Mouse (Mus musculus) adrenal gland, postnatal 25 days (tissue): ENCODE results near the gene Atp13a2. TPM values are rescaled to one million over a fixed set of nuclear protein-coding genes. Genes with fewer than 3 reads are reported as not detected.
A peak's percentile ranks its signal among the peaks of the same experiment; 100 is the strongest.

ENCODE experiments used
- DNase-seq: peaks from one replicate; pipeline ENCODE4 v3.0.0; 2021; ENCODE audit warnings: mixed read lengths
- long read RNA-seq: library from polyadenylated mRNA; stranded (forward); transcript quantifications from one replicate; pipeline ENCODE4 v2.0.0, GENCODE M21; 2021
- total RNA-seq: library from RNA; stranded (reverse); gene quantifications from 2 replicates; pipeline ENCODE4 v1.2.3, GENCODE M21; 2021

Atp13a2 gene
- 35.9 and 53.3 TPM in 2 replicates for total RNA-seq
- long read RNA-seq, transcript Atp13a2-203 (29 exons, 3,882 nt), result minor isoform, 8 of 84 reads
- long read RNA-seq, transcript Atp13a2-201 (29 exons, 3,956 nt), result major isoform, 9 of 84 reads
- long read RNA-seq, partial matches to known transcripts, result 50 of 84 reads
- long read RNA-seq, other reads (novel, unspliced or antisense), result 17 of 84 reads

DNA sequence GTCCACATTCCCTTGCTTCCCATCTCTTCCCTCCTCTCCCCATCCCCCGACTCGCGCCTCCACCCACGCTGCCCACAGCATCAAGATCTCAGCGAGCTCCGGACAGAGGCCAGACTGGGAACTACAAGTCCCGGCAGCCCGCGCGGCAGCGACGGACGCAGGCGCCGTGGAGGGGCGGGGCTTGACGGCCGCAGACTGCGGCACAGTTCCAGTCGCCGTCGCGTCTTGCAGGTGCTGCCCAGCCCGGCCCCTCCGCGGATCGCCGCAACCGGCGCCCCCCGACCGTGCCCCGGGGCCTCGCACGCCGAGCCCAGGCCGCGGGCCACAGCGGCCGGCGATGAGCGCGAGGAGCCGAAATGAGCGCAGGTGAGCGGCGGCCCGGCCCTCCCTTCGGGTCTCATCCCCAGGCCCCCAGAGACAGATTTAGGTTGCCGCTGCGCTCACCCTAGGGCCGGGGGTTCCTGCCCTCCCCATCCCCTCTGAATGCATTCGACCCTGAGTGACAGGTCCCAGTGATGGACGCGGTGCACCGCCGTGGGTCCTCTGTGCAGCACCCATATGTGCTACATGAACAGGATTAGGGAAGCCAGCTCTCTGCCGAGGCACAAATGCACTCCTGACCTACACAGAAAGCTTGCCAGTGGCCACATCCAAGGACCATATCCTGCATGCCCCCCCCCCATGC lies at the start of gene Atp13a2:
Atp13a2 (plus strand) TSS at position 163 of the 685 bp plus-strand sequence.
- DNase-seq, result peak; percentile 93

DNA sequence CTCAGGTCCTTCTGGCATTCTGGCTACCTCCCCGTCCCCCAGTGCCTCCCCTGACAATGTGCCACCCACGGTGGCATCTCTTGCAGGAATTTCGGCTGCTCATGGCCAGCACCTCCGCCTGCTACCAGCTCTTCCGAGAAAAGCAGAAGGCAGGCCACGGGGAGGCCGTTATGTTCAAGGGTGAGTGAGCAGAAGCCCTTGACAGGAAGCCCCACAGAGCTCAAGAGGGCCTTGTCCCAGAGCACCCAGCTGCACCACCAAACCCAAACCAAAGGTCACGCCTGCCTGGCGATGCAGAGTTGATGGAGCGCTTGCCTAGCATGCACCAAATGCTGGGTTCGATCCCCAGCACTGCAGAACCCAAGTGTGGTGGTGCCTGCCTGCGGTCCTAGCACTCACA lies 42.3 kb upstream of the Atp13a2 start:
- DNase-seq, result no peak

DNA sequence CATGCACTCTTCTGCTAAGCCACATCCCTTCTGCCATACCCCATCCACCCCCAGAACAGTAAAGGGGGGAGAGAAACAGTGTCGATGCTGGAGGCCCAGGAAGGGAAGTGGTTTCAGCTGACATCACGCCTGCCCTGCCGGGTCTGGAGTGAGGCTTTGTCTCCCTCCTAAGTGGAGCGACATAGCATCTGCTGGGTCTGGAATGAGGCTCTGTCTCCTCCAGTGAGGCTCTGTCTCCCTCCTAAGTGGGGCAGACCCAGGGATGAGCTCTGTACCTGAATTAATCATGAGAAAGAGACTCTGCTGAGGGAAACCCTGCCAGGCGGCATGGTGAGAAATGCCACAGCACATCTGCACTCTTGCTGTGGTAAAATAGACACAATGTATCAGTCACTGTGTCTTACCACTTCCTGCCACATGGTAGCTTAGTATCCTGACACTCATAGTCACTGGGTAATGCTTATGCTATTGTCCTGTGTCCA lies 41.7 kb upstream of the Atp13a2 start:
- DNase-seq, result no peak

DNA sequence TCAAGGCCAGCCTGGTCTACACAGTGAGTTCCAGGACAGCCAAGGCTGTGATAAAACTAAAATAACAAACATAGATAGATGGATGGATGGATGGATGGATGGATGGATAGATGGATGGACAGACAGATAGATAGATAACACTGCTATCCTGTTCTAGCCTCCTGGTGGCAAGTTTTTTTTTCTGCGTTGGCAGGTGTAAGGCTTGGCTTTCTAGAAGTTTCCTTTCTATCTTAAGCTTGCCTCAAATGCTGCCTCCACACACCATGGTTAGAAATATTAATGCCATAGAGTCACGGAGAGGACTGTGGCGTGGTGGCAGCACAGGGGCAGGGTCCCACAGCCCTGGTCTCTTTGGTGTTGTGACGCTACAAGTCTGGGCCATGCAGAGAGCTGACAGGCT lies 41.1 kb upstream of the Atp13a2 start:
- no peak for DNase-seq

DNA sequence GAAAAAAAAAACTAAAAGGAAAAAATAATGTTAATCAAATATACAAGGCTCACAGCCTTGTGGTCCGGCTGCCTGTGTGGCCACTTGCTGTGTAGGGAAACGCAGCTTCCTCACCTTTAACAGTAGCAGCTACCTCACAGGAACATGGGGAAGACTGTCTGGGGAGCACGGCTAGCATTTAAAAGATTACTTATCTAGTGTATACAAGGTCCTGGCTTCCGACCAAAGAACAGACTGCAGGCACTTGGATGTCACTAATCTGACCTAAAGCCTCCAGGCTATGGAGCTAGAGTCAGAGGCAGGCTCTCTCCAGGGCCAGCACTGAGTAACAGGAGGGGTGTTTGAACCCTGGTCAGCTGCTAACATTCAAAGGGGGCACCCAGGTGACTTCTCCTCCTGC lies 40.6 kb upstream of the Atp13a2 start:
- DNase-seq, result no peak

DNA sequence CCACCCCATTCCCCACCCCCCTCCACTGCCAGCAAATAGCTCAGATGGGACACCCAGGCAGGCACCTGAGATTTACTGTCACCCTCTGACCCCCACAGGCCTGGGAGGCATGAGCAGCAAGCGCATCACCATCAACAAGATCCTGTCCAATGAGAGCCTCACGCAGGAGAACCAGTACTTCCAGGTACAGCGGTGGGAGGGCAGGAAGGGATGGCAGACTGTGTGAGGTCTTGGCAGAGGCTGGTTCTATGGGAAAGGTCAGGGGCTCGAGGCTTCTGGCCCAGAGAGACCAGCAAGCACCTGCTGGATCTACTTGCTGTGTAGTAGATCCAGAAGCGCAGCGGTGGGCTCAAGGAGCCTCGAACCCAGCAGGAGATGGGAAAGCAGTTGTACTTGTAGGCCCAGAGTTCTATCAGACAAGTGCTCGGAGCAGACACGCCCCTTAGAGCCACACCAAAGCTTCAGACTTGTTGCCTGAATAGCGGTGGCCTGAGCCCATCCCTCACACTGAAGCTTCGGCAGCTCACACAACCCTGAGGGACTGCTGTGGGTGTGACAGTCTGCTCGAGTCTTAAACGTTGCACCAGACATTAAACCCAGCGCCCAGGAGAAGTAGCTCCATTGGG lies 40.0 kb upstream of the Atp13a2 start:
- no peak for DNase-seq

DNA sequence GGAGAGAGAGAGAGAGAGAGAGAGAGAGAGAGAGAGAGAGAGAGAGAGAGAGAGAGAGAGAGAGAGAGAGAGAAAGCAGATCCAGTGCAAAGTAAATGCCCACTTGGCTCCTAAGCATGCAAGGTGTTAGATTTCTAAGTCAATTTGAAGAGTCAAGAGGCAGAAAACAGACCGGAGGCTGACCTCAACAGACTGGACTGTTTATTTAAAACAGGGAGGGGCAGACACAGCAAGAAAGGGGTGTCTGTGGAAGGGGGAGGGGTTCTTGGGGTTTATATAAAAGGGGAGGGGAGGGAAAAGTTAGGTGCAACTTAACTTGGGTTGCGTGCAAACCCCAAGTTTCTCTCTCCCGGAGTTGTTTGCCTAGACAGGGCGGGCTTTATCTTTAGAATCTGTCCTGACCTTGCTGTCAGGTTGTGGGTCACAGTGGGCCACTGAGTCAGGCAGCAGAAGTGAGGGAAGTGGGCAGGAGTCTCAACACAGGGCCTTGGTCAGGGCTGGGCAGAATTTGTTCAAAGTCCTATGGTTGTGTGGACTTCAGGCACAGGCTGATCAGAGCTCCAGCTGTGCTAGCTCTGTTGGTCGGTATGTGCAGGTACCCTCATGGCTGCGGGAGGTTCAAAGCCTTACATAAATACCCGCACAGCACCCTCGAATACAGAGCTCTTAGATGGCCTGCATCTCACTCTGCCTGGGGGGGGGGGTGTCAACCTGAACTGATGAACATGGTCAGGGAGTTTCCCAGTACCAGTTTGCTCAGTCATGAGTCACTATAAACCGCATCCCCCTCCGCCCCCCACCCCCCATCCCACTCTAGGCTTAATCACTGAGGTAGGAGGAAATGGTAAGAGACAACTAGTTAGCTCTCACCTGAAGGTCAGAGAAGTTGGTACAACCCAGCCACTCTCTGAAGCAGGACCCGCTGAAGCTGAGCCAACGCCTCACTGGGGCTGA lies 38.9 kb upstream of the Atp13a2 start:
- no peak for DNase-seq

DNA sequence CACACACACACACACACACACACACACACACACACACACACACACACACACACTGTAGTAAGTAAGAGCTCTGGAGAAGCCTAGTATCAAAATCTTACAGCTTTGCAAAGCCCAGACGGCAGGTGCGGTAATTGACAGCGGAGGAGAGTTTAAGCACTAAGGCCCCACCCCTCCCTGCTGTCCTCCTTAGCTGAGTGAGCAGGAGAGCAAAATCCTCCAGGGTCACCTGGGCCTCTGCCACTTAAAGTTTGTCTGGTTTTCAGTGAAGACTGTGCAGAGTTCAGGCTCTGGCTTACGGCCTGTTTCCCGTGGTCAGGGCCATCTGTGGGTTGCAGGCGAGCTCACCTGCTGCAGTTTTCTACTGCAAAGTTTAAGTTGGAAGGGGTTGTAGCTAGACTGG lies 38.2 kb upstream of the Atp13a2 start:
- DNase-seq, result no peak

DNA sequence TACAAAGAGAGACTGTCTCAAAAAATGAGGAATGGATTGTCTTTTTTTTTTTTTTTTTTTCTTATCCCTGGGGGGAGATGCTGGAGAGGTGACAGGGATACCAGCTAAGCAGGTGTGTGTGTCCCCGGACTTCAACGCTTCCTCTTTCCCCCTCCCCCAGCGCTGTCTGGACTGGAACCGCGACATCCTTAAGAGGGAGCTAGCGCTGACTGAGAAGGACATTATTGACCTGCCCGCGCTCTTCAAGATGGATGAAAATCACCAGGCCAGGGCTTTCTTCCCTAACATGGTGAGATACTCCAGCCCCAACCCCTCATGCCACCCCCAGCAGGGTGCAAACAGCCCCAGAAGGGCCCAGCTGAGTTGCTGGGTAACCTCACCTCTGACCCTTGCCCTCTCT lies 37.6 kb upstream of the Atp13a2 start:
- no peak for DNase-seq

DNA sequence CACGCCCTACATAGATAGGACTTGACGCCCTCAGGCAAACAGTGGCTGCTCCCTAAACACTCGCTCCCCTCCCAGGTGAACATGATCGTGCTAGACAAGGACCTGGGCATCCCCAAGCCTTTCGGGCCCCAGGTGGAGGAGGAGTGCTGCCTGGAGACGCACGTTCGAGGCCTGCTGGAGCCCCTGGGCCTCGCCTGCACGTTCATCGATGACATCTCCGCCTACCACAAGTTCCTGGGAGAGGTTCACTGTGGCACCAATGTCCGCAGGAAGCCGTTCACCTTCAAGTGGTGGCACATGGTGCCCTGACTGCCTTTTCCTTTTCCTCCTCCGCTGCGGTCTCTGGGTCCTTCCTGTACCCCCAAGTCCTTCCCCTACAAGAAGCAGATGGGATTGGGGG lies 37.1 kb upstream of the Atp13a2 start:
- DNase-seq, result no peak

DNA sequence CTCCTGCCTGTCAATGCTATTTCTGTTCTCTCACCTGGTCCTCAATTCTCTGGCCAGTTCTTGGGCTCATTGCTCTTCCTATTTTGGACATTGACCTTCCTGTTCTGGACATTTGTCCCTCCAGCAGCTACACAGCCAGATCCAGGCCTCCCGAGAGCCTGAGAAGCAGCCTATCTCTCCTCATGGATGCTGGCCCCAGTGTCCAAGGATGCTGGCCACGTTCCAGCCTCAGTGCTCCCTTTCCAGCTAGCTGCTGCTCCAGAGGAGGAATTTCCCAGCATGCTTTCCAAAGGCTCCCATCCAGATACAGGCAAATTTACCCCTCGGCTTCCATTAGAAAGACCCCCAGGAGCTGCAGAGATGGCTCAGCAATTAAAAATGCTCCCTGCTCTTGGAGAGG lies 36.1 kb upstream of the Atp13a2 start:
- DNase-seq, result peak; percentile 57

DNA sequence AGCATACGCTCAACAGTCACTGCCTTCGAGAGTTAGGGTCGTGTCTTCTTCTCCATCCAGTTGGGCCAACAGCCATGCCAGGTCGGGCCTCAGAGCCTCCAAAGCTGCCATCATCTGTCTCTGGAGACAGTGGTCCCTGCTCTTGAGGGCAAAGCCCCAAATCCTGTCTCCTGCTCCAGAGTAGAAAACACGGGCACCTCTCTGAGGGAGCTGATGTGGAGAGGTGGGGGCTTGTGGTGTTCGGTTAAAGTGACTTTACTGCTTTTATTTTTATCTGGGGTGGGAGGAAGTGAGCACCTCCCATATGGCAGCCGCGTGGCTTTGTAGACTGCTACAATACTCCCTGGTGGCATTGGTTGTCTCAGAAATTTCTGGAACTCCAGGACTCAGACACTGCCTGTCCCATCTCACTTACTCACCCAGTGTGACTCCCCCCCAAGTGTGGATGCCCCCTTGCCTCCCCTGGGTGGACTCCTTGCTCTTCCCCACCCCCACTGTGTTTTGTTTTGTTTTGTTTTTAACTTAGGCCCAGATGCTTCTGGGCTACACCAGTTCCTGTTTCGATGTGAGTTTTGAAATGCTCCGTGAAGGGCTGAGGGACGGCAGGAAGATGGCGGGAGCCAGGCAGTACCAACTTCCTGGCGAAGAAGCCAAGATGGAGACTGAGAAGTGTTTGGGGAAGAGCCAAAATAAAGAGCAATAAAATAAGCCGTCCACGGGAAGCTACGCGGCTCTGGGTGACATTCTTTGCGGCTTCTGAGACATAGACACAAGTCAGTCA lies 34.6 kb upstream of the Atp13a2 start:
- DNase-seq, result no peak

DNA sequence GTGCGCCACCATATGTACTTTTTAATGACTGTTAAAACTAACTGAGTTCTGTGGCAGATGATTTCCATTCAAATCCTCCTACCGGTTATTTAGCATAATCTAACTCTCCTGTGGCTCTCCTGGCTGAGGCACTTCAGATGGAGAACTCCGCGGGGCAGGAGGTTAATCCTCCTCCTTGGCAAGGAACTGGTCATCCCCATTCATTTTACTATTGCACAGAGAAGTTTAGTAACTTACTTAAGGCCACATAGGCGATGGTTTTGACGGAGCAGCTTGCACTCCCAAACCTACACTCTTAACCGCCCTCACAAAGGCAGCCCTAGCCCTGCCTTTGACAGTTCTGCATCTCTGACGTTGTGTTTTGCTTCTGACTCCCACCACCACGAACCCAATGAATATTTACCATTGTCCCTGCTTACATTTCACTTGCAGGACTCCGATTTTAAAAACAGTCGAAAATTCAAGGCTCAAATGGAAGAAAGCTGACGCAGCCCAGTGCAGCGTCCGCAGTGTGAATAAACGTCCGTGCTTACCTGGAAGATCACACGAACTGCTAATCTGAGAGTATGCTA lies 29.5 kb upstream of the Atp13a2 start:
- DNase-seq, result no peak

DNA sequence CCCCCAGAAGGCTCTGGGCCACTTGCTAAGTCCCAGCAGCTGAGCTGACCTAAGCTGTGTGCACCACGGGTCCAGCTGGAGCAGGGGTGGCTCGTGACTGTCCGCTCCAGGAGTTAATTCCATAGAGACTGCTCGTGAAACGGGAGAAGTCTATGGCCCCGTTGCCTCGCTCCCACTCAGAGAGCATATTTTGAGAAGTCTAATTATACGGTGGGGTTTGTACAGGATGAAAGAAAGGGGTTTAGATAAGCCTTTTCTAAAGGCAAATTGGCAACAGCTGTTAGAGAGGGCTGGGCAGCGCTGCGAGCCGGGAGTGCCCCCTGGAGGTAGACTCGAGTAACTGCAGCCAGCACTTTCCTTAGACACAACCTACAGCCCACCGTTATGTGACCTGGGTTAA lies 28.9 kb upstream of the Atp13a2 start:
- DNase-seq, result peak; percentile 75

DNA sequence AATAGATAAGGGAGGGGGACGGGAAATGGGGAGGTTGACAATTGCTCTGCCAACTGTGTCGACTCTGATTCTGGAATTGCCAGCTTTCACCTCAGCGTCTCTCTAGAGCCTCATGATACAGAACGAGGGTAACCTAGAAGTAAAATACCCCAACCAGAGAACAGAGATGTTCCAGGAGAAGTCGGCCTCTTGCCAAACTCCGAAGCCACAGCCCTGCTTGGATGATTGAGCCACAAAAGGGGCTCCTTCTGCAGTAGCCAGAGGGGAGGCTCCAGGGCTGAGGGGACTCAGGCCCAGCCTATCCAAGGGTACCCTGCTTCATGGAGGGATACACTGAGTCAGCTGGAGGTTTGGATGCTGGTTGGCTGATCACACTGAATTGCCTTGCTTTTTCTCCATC lies 28.4 kb upstream of the Atp13a2 start:
- DNase-seq, result no peak

DNA sequence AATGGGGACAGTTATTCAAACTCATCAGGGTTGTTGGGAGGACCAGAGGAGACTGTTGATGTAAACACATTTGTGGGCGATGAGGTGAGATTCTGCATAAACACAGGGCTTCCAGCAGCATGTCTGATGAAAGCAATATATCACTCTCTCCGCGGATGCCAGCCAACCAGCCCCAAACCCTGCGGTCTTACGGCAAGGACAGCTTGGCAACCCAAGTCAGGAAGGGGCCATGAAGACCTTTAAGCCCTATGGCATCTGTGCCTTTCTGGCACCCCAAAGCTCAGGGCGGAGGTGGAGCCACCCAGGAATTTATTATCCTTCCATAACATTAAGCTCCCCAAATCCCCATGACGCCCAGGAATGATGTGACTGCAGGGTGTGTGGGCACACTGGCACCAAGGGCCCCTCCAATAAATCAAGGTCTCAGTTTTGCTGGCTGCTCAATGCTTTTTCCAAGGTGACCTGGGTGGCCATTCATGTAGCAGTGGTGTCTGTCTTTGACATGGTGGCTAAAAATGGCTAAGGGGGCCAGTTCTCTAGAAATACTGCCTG lies 27.5 kb upstream of the Atp13a2 start:
- no peak for DNase-seq

DNA sequence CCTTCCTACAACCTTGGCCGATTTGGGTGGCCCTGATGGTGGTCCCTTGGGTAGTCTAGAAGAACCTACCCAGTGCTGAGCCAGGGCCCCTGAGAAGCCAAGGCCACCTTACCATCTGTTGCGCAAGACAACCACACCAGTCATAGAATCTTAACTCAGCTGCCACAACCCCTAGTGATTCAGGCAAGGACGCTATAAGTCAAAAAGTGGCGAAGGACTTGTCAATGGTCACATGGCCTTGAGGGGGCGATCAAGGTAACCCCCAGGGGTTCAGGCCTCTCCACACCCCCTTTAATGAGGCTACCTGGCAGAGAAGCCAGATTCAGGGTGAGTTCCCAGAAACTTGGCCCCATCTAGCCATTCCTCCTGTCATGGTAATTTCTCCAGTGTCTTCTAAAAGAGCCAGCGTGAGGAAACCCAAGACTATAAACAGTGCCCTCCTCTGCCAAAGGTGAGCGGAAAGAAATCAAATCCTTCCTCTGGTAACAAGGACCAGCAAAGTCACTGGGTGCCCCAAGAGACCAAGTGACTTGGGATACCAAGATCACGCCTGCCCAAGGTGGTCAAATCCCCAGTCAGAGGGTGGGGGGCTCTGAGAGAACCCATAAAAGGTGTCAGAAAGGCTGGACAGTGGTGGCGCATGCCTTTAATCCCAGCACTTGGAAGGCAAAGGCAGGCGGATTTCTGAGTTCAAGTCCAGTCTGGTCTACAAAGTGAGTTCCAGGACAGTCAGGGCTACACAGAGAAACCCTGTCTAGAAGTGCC lies 26.8 kb upstream of the Atp13a2 start:
- DNase-seq, result no peak

DNA sequence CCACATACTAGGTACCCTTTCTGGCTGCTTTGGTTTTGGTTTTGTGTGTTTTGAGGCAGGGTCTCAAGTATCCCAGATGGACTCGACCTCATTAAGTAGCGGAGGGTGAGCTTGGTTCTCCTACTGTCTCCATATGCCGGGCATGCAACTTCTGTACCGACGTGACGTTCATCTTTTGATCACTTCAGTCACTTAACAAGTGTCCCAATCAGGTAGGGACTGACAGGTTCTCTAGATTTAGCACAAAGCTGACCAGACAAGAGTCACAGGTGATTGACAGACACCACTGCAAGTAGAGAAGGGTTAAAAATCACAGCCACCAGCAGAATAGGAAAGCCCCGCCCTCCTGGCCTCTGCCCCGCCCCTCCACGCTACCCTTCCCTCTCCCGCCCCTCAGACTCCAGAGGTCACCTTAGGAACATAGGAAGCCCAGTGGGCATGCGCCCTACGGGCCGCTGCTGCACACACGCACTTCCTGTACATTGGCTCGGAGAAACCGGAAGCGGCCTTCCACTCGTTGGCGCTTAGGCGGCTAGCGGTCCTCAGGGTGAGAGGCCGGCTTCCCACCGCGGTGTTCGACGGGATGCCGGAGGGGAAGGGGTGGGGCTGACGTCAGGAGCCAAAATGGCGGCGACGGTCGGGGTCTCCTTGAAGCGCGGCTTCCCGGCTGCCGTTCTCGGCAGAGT lies 25.7 kb upstream of the Atp13a2 start, which contains the start of gene Sdhb:
Sdhb (plus strand) TSS at position 423 of the 686 bp plus-strand sequence.
- peak; percentile 94 for DNase-seq

DNA sequence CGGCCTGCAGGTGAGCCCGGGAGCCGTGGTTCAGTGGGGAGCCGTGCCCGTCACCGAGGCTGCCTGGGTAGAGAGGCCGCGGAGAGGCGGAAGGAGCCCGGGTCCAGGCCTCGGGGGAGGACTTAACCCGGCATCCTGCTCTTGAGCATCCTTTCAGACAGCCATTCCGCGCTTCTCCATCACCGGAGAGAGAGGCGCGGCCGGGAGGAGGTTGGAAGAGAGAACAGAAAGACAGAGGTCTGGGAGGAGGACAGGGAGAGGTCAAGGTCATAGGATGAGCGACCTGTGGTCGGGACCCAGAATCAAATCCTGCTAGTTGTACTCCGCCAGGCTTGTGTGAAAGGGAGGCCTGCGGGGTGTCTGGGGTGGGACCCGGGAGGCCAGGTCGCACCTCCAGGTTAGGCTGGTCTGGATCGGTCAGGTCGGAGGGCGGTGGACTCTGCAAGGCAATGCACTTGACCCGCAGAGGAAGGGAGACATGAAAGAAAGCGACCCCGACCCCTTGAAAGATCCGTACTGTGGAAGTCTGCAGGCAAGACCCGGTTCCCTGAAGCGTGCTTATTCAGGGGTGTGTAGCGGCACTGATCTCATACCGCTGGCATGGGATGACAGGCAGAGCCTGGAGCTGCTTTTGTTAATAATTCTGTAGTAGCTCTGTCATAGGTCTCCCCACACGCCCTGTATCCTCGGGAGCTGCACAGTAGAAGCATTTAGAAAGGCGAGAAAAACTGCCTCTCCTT lies 25.0 kb upstream of the Atp13a2 start:
- no peak for DNase-seq
